Mouse (Mus musculus): ENCODE data around the gene Prickle1. TPM values are rescaled to one million over a fixed set of nuclear protein-coding genes. Genes with fewer than 3 reads are reported as not detected.

The Prickle1 gene
- polyA plus RNA-seq, 1 experiment from 2014 or later: 24.6 TPM

DNA sequence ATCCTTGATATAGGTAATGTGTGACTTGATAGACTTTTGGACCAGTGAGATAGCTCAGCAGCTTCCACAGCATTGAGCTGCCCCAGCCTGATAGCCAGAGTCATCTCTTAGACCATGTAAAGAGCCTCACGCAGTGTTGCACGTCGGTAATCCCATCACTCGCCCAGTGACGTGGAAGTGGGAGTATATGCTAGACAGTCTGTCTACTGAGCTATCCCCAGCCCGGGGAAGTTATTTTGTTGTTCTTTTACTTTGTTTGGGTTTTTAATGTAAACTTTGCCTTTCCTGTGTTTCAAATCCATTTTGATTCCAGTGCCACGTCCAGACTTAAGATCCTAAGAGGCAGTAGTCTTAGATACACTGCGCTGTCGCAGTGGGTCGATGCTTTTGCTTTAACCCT lies 114.6 kb downstream of the Prickle1 start:
- no peak overlapping the region for H3K4me3 ChIP-seq
- H3K27me3 ChIP-seq: no peaks in the 10 kb centered on the region
- no peaks in the 10 kb centered on the region for H3K36me3 ChIP-seq
- no peak overlapping the region for H3K27ac ChIP-seq
- WGBS: 93% methylated on average over 10 of the region's 10 CpGs
- H3K9me3 ChIP-seq (replicated peaks): no peaks in the 10 kb centered on the region
- no peak overlapping the region for H3K4me2 ChIP-seq (replicated peaks)
- H3K4me1 ChIP-seq: no peaks in the 10 kb centered on the region
- H3K9ac ChIP-seq: no peak overlapping the region
- ATAC-seq (ENCODE audit: low FRiP score): no peak

DNA sequence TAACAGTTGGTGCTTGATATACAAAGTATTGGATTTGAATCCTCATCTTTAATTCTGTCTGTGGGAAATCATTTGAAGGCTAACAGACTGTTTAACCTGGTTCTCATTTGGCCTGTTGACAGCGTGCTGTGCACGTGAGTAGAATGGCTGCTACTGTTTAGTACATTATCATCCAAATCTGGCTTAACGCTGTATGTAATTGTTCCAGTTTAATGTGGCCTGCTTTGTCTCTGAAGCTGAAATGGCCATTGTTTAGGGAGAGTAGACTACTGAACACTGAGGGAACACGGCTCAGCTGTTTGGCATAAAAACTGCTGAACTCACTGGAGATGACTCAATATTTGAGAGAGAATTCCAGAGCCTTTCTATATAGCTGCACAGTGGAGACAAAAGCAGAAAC lies 116.2 kb downstream of the Prickle1 start:
- no peak for ATAC-seq (ENCODE audit: low FRiP score)
- H3K4me2 ChIP-seq (replicated peaks): no peak overlapping the region
- no peak overlapping the region for H3K4me3 ChIP-seq
- H3K36me3 ChIP-seq: no peaks in the 10 kb centered on the region
- H3K9ac ChIP-seq: no peak overlapping the region
- no peak overlapping the region for H3K27ac ChIP-seq
- WGBS: 58% methylated on average over 4 of the region's 4 CpGs
- no peaks in the 10 kb centered on the region for H3K9me3 ChIP-seq (replicated peaks)
- H3K27me3 ChIP-seq: no peaks in the 10 kb centered on the region
- no peaks in the 10 kb centered on the region for H3K4me1 ChIP-seq

DNA sequence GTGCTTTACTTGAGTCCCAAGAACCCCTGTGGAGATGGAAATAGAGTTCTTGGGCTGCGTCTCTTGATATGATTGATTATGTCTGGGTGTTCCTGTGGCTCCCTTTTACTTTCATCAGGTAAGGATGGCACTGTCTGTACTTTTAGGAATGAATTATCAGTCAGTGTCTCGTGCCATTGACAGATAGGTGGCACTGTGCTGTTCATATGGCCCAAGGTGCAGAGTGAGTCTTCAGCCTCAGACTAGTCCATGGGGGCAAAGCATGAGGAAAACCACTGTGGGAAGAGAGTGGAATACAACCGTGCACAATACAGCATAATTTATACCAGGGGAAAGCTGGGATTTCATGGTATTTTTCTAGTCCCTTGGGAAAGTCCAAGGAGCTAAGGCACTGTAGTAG lies 117.0 kb downstream of the Prickle1 start:
- 94% methylated on average over 3 of the region's 3 CpGs for WGBS
- Histone ChIP-seq H3K4me3 (no peak overlapping the region), H3K4me1 (no peaks in the 10 kb centered on the region), H3K4me2 (replicated peaks) (no peak overlapping the region), H3K27ac (no peak overlapping the region), H3K36me3 (no peaks in the 10 kb centered on the region), H3K9ac (no peak overlapping the region), H3K27me3 (no peaks in the 10 kb centered on the region), H3K9me3 (replicated peaks) (no peaks in the 10 kb centered on the region)
- no peak for ATAC-seq (ENCODE audit: low FRiP score)

DNA sequence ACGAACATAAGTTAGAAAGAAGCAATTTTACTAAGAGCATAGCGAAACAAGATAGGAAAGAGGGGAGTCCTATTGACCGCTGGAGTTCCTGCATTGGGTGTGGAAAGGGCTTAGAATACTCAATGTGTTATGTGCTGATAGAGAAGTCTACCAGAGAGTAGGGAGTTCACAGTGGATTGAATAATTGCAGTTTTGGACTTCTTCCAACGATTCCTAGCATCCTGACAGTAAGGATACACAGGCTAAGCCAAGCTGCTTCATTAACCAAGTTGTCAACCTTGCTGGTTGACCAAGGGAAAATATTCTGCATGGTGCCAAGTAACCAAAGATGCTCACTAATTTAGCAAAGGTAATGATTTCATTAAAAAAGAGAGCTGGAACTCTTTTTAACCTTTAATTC lies 118.0 kb downstream of the Prickle1 start:
- WGBS: 98% methylated on average over 4 of the region's 4 CpGs
- no peaks in the 10 kb centered on the region for H3K9me3 ChIP-seq (replicated peaks)
- peaks cover under 1% of the 10 kb centered on the region; the same call in 1 of the 2 replicates for H3K4me1 ChIP-seq
- H3K27ac ChIP-seq: no peak overlapping the region
- H3K9ac ChIP-seq: no peak overlapping the region
- no peaks in the 10 kb centered on the region for H3K27me3 ChIP-seq
- no peaks in the 10 kb centered on the region for H3K36me3 ChIP-seq
- H3K4me2 ChIP-seq (replicated peaks): no peak overlapping the region
- H3K4me3 ChIP-seq: no peak overlapping the region
- no peak for ATAC-seq (ENCODE audit: low FRiP score)

DNA sequence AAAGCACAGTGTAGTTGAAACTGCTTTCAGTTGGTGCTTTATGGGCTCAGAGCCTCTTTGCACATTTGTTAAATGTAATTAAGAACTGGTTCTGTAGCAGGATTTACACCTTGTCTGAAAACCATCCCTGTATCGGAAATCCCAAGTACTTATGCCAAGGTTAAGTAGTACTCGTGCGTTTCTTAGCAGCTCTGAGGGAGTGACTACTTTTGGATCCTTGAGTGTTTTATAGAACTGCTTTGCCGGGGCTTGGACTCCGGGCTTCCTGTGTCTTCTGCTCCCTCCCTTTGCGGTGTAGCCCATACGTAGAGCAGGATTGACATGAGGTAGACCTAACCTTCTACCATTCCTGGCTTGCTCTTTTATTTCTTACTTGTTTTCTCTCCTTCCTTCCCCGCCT lies 120.0 kb downstream of the Prickle1 start:
- WGBS: 83% methylated on average over 8 of the region's 8 CpGs

DNA sequence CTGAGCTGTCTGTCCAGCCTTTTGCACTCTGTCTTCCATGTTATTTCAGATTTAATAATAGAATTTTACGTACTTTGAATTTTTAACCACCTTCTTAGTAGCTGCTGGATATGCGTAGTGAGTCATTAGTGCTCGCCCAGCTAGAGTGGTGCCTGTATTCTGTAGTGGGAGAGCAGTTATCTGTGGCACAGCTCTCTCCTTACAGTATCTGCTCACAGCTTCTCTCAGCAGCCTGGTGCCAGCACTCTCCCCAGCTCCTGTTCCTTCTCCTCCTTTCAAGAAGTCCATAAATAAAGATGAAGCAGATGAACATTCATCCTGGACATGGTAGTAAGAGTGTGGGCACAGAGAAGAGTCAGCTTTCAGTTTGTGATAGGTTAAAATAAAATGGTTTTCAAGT lies 121.4 kb downstream of the Prickle1 start:
- no peak for ATAC-seq (ENCODE audit: low FRiP score)
- Histone ChIP-seq H3K27ac (no peak overlapping the region), H3K27me3 (no peaks in the 10 kb centered on the region), H3K9me3 (replicated peaks) (no peaks in the 10 kb centered on the region), H3K9ac (no peak overlapping the region), H3K4me3 (no peak overlapping the region), H3K4me2 (replicated peaks) (no peak overlapping the region), H3K36me3 (no peaks in the 10 kb centered on the region), H3K4me1 (peaks cover 12% of the 10 kb centered on the region)
- WGBS: 87% methylated on average over 3 of the region's 3 CpGs

More for the DNA sequence above, 120.0 kb downstream of the Prickle1 start:
- no peak for ATAC-seq (ENCODE audit: low FRiP score)
- no peak overlapping the region for H3K9ac ChIP-seq
- no peaks in the 10 kb centered on the region for H3K36me3 ChIP-seq
- H3K4me2 ChIP-seq (replicated peaks): no peak overlapping the region
- no peak overlapping the region for H3K4me3 ChIP-seq
- no peak overlapping the region for H3K27ac ChIP-seq
- no peaks in the 10 kb centered on the region for H3K9me3 ChIP-seq (replicated peaks)
- H3K27me3 ChIP-seq: no peaks in the 10 kb centered on the region
- H3K4me1 ChIP-seq: peaks cover 12% of the 10 kb centered on the region

DNA sequence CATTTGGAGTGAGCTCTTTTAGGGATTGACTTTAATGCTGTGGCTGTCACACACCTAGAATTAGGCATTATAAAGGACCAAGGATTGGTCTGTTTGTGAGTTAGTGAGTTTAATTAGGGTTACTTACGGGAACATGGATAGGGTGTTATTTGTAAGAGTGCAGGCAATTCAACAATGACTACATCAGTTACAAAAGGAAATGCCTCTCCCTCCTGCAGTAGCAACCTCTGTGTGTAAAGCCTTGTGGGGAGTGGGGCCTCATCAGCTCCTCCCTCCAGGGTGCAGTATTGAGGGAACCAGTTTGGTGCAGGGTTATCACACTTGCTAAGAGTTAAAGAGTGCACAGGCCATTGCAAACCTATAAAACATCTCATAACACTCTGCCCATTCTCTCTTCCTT lies 123.6 kb downstream of the Prickle1 start:
- Histone ChIP-seq H3K4me2 (replicated peaks) (no peak overlapping the region), H3K9me3 (replicated peaks) (no peaks in the 10 kb centered on the region), H3K36me3 (no peaks in the 10 kb centered on the region), H3K27ac (no peak overlapping the region), H3K4me1 (peaks cover 12% of the 10 kb centered on the region), H3K9ac (no peak overlapping the region), H3K4me3 (no peak overlapping the region), H3K27me3 (no peaks in the 10 kb centered on the region)
- 34% methylated on average over 1 of the region's 1 CpGs for WGBS
- no peak for ATAC-seq (ENCODE audit: low FRiP score)

DNA sequence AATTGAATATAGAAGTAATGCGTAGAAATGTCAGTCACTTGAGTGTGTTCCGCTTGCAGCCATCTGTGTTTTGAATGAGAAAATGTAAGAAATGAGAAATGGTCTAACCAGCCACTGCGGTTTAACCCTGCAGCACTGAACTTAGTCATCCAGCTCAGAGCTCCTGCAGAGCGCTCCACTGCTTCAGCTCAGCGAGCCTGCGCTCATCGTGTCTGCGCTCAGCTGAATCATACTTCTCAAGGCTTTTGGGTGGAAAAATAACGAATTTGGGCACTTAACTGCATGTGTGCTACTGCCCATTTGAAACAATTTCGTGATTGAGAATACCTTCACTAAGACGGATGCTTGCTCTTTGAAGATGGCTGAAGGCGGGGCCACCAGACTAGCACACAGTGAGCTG lies 124.0 kb downstream of the Prickle1 start:
- no peak overlapping the region for H3K9ac ChIP-seq
- no peaks in the 10 kb centered on the region for H3K9me3 ChIP-seq (replicated peaks)
- H3K4me3 ChIP-seq: no peak overlapping the region
- no peak overlapping the region for H3K4me2 ChIP-seq (replicated peaks)
- peaks cover 12% of the 10 kb centered on the region for H3K4me1 ChIP-seq
- no peak overlapping the region for H3K27ac ChIP-seq
- ATAC-seq (ENCODE audit: low FRiP score): no peak
- H3K36me3 ChIP-seq: no peaks in the 10 kb centered on the region
- H3K27me3 ChIP-seq: no peaks in the 10 kb centered on the region
- WGBS: 51% methylated on average over 12 of the region's 12 CpGs

DNA sequence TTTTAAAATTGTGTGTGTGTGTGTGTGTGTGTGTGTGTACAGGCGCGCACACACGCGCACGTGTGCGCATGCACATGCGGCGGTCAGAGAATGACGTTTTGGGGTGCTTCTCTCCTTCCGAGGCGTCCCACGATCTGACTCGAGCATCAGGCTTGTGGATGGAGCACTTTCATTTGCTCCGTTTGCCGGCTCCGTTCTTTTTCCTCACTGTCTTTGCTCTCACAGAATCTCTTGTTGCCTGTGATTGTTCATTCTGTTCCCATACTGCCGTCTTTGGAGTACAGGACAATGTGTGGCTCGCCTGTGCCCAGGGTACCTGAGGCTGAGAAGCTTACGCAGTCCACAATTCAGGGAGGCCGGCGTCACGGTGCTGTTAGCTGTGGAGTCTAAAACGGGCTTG lies 134.6 kb downstream of the Prickle1 start:
- peaks cover 9% of the 10 kb centered on the region for H3K36me3 ChIP-seq
- no peak overlapping the region for H3K4me3 ChIP-seq
- ATAC-seq (ENCODE audit: low FRiP score): no peak
- H3K9me3 ChIP-seq (replicated peaks): no peaks in the 10 kb centered on the region
- WGBS: 95% methylated on average over 23 of the region's 23 CpGs
- H3K4me1 ChIP-seq: no peaks in the 10 kb centered on the region
- no peak overlapping the region for H3K4me2 ChIP-seq (replicated peaks)
- no peak overlapping the region for H3K27ac ChIP-seq
- H3K9ac ChIP-seq: no peak overlapping the region
- H3K27me3 ChIP-seq: no peaks in the 10 kb centered on the region

DNA sequence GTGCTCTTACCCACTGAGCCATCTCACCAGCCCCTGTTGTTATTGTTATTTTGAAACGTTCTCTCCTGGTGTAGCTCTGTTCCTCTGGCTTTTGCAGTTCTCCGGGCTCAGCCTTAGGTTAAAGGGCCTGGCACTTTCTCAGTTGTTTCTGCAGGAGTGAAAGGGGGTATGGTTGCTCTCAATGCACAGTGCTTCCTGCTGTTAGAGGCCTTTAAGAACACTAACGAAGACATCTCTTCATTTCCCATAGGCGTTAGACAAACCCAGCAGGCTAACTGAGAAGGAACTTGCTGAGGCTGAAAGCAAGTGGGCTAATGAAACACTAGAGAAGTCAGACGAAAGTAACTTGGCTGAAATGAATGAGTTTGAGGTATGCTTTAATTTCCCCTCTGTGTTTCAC lies 136.3 kb downstream of the Prickle1 start:
- H3K9ac ChIP-seq: no peak overlapping the region
- H3K27me3 ChIP-seq: no peaks in the 10 kb centered on the region
- no peak overlapping the region for H3K27ac ChIP-seq
- 70% methylated on average over 5 of the region's 5 CpGs for WGBS
- no peak overlapping the region for H3K4me2 ChIP-seq (replicated peaks)
- no peaks in the 10 kb centered on the region for H3K9me3 ChIP-seq (replicated peaks)
- no peaks in the 10 kb centered on the region; the same call in 1 of the 2 replicates for H3K36me3 ChIP-seq
- H3K4me1 ChIP-seq: no peaks in the 10 kb centered on the region; the same call in 1 of the 2 replicates
- ATAC-seq (ENCODE audit: low FRiP score): no peak
- no peak overlapping the region for H3K4me3 ChIP-seq

DNA sequence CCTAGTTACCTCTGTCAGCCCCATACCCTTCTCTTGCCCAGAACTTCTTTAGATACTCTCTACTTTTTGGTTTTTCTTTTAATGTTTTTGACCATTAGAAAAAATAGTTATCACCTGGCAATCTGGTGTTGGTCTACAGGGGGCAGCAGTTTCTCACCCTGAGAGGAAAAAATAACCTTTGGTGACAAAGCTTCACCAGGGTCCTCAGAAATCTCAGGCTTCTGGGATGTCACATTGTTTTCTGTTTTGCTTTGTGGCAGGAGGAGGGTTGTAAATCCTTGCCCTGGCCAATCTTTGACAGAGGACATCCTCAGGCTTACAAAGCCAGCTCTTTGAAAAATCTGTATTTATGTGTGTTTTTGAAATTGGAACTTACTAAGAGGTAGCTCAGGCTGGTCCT lies 139.7 kb downstream of the Prickle1 start:
- no peak overlapping the region for H3K9ac ChIP-seq
- no peaks in the 10 kb centered on the region for H3K9me3 ChIP-seq (replicated peaks)
- H3K4me3 ChIP-seq: no peak overlapping the region
- no peaks in the 10 kb centered on the region for H3K27me3 ChIP-seq
- H3K36me3 ChIP-seq: no peaks in the 10 kb centered on the region; the same call in 1 of the 2 replicates
- ATAC-seq (ENCODE audit: low FRiP score): no peak
- H3K4me1 ChIP-seq: no peaks in the 10 kb centered on the region; the same call in 1 of the 2 replicates
- no peak overlapping the region for H3K27ac ChIP-seq
- H3K4me2 ChIP-seq (replicated peaks): no peak overlapping the region

DNA sequence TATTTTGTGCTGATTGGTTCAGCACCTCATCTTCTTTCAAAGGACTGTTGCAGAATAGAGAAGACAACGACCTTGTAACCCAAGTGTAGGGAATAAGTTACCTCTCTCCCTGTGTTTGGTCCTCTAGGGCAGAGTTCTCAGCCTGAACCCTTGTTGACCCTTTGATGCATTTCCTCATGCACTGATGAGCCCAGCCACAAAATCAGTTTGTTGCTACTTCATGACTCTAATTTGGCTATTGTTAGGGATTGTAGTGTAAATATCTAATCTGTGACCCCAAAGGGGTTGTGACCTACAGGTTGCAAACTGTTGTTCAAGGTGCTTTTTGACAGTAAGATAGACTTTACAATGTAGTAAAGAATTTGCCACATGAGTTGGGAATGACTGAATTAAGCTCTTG lies 142.4 kb downstream of the Prickle1 start:
- no peaks in the 10 kb centered on the region; the same call in 1 of the 2 replicates for H3K4me1 ChIP-seq
- no peak overlapping the region for H3K4me3 ChIP-seq
- H3K36me3 ChIP-seq: no peaks in the 10 kb centered on the region; the same call in 1 of the 2 replicates
- H3K9ac ChIP-seq: no peak overlapping the region
- no peak overlapping the region for H3K27ac ChIP-seq
- H3K27me3 ChIP-seq: no peaks in the 10 kb centered on the region
- no peaks in the 10 kb centered on the region for H3K9me3 ChIP-seq (replicated peaks)
- H3K4me2 ChIP-seq (replicated peaks): no peak overlapping the region
- no peak for ATAC-seq (ENCODE audit: low FRiP score)
- WGBS: 68% methylated on average over 1 of the region's 1 CpGs

Measured in hindbrain, embryonic 12.5 days (tissue).